Comparison of ENCODE assay signal across 17 mouse cellular contexts in genomic region chr11:97175499-97175898, GRCm38 (mm10). TPM values are rescaled to one million over a fixed set of nuclear protein-coding genes. Genes with fewer than 3 reads are reported as not detected.
DNase-seq lines count a peak whose midpoint lies in the region; ATAC-seq lines count a peak whose summit lies in the region.
"Had no signal": no experiment of that assay in that cellular context is flagged by ENCODE, and none has a peak within 500 bp of the region (broad histone marks: within the 10 kb centered on the region; RNA-seq: fewer than 3 reads in every experiment).

No protein-coding gene starts in this region.

- peak; percentile 97 for ATAC-seq in frontal cortex, adult (ENCODE audit: low TSS enrichment)
- ATAC-seq: forebrain, embryonic 15.5 days had no signal

- intact Hi-C loops in left cerebral cortex, postnatal 36 days (cut with DNase I) = loop anchor here (5.0 kb wide), 1 partner anchor 103 kb away; no protein-coding TSS in a partner anchor
- intact Hi-C loops in left cerebral cortex, postnatal 4 days (cut with DNase I) = no loop called here
- intact Hi-C loops in heart, postnatal 36 days (cut with DNase I) = no loop called here

- no peak for DNase-seq in frontal cortex, postnatal 10 days (ENCODE audit: low spot score in 2 of 2)
- DNase-seq in left cerebral cortex, postnatal 36 days (ENCODE audit: low spot score in 2 of 2) = peak; percentile 46 to 54
- no peak for DNase-seq in left cerebral cortex, postnatal 4 days
- peak; percentile 81 for DNase-seq in layer of hippocampus, adult 9-11 months
- peak; percentile 73 for DNase-seq in right cerebral cortex, postnatal 25 days
- DNase-seq in heart, postnatal 36 days = no peak
- DNase-seq: adrenal gland, adult 2 months; embryo, embryonic 11 days; gastrocnemius, adult 2 months; heart, postnatal 10 days; kidney, adult 8-10 months; kidney, postnatal 14 days; lung, postnatal 14 days; midbrain, embryonic 14.5 days; thymus, postnatal 25 days had no signal

RNA-seq across cellular contexts. Expression of gene Kpnb1, which starts 12.2 kb away (rescaled TPM):
- total RNA-seq in left cerebral cortex, postnatal 36 days (2021) = 100 to 1,000 TPM; 114 to 119 TPM
- total RNA-seq in left cerebral cortex, postnatal 4 days (2021) = 100 to 1,000 TPM; 151 to 157 TPM
- total RNA-seq in heart, postnatal 36 days (2021) = 10 to 100 TPM; 83.7 to 85.7 TPM

RNA-seq across cellular contexts. Expression of gene Tbkbp1, which starts 24.2 kb away (rescaled TPM):
- 10 to 100 TPM; 42.9 to 53.7 TPM for total RNA-seq in left cerebral cortex, postnatal 36 days (2021)
- 10 to 100 TPM; 52.4 to 55.8 TPM for total RNA-seq in left cerebral cortex, postnatal 4 days (2021)
- total RNA-seq in heart, postnatal 36 days (2021) = 10 to 100 TPM; 11.0 to 15.3 TPM

Comparison
In these comparisons a context has a peak if more than half of its experiments do, and no peak if none do; other contexts are left out.
1. DNase-seq: peak in left cerebral cortex, postnatal 36 days (2 of 2), layer of hippocampus, adult 9-11 months (single experiment) and right cerebral cortex, postnatal 25 days (single experiment); none in frontal cortex, postnatal 10 days (0 of 2), left cerebral cortex, postnatal 4 days (single experiment) and heart, postnatal 36 days (0 of 2).